Mouse (Mus musculus) kidney, postnatal 36 days (tissue): ENCODE data around the gene Olfr1209.

Experiments
- DNase-seq, 2 experiments: peaks; one replicate each; pipeline ENCODE4 v3.0.0; 2021 to 2022; ENCODE audit warnings: mixed read lengths in 2 of 2

The Olfr1209 gene

DNA sequence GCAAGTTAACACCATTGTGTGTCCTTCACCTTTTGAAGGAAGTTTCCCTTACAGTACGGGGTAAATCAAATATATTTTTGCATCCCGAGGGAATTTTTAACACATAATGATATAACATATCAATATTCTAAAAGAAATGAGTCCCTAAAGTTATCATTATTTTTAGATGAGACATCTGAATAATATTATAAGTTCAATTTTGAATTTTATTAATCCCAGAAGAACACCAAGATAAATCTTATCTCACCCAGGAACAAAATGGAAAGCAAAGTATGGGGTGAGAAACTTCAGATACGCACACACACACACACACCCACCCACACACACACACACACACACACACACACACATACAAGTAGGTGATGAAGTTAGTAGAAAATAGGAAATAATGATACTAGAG is at the start of gene Olfr1209:
Gene Olfr1209 (minus strand): TSS at position 101 of the 400 bp plus-strand sequence.
- DNase-seq, result no peak

DNA sequence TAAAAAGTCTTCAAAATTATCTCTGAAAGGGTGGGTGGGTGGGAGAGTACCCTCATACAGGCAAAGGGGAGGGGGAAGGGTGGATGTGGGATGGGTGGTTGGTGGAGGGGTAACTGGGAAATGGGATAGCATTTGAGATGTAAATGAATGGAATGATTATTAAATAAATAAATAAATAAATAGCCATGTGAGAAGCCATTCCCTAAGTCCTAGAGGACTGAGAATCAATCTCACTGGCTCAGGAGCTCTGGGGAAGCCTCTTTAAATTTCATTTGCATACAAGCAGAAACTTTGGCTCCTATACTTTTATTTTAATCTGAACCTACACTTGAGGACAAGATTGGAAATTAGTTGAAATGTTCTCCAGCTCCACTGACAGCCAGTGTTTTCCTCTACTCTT is 38.7 kb upstream of the Olfr1209 start, which contains the start of gene Olfr1212:
Gene Olfr1212 (plus strand): TSS at position 301 of the 400 bp plus-strand sequence.
- DNase-seq, result no peak

DNA sequence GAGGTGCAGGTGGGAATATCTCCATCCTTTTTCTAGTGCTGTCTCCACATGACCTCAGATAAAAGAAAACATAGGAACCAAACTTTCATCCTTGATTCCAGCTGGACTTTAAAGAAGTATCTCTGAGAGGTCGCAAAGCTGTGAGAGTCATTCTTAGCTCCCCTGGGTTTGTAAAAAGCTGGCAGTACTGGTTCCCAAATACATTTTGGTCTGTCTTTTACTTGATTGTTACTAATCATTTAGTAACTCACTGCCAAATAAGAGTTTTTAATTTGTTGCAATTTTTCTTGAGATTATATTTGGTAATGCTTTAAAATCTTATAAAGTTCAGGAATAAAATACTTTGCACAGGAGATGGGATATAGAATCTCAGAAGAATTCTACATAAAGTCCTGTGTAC is 23.1 kb upstream of the Olfr1209 start, which contains the start of gene Olfr1211:
Gene Olfr1211 (minus strand): TSS at position 101 of the 400 bp plus-strand sequence.
- no peak for DNase-seq

DNA sequence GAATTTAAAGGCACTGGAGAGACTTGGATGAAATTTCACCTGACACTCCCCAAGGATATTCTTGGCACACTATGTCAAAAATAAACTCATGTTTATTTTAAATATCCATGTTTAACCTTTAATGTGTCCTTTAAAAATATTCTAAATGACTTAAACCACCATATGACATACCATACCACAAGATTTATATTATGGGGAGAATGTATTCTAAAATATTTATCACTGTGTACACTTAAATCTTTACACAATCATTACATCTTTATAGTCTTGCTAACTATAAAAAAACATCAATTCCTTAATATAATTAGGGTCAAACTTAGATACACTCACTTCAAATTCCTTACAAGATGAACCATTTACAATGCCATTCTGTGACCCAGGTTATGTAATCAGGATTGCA is 12.7 kb downstream of the Olfr1209 start, which contains the start of gene Olfr1208:
Gene Olfr1208 (minus strand): TSS at position 101 of the 400 bp plus-strand sequence.
- DNase-seq, result no peak

GRCm38 (mm10) chr2:88862931-88863330 is 52.0 kb downstream of the Olfr1209 start, which contains the start of gene Olfr1206:
TSS of gene Olfr1206 (plus strand) at chr2:88863231.
- no peak for DNase-seq
